ENCODE assay signal across 8 mouse cellular contexts in the genomic region with DNA sequence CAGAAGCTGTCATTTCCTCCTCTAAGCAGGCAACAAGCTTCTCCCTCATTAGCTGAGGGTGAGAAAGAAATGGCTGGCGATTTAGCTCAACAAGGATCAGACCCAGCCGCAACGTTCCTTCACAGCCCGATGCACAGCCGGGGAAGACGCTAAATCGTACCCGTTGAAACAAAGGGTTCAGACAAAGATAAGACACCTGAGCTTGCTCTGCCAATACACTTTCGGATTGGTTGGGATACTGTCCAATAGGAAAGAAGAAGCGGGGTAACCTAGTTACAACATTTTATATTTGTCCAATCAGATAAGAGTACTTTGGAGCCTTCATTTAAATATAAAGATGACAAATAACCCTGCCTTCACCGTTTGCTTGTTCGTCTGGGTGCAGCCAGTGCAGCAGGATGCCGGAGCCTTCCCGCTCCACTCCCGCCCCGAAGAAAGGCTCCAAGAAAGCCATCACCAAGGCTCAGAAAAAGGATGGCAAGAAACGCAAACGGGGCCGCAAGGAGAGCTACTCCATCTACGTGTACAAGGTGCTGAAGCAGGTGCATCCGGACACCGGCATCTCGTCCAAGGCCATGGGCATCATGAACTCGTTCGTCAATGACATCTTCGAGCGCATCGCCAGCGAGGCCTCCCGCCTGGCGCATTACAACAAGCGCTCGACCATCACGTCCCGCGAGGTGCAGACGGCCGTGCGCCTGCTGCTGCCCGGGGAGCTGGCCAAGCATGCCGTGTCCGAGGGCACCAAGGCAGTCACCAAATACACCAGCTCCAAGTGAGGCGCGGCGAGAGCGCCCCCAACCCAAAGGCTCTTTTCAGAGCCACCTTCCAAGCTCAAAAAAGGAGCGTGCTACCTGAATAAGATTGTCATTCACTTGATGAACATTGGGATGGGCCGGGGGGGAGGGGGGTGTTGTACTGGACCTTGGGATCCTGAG. TPM values are rescaled to one million over a fixed set of nuclear protein-coding genes. Genes with fewer than 3 reads are reported as not detected.
DNase-seq lines count a peak whose midpoint lies in the region; ATAC-seq and TF ChIP-seq lines count a peak whose summit lies in the region.

Gene Hist3h2ba, plus strand, starts transcription at position 379 of the 938 bp plus-strand sequence.

- no peak for TF ChIP-seq CTCF in intestine, postnatal 0 days (IDR thresholded peaks at IDR 0.05; ENCODE audit: low read depth)

- H3K9ac ChIP-seq in intestine, postnatal 0 days (ENCODE audit: low read depth, low read length): no peak within 1 kb of the TSS

- no peaks in the 10 kb centered on the region for H3K9me3 ChIP-seq in intestine, postnatal 0 days (ENCODE audit: control insufficient read depth)

- DNase-seq in adrenal gland, adult 18-20 months (ENCODE audit: low spot score in 2 of 2): peak; percentile 30 to 48
- peak; percentile 88 to 92 for DNase-seq in cerebellum, postnatal 25 days
- DNase-seq in frontal cortex, postnatal 14 days (ENCODE audit: low spot score in 2 of 2): peak; percentile 73 to 75
- DNase-seq in left cerebral cortex, postnatal 25 days (ENCODE audit: low spot score in 2 of 2): peak; percentile 82 to 96
- peak; percentile 86 for DNase-seq in mesoderm, embryonic 11.5 days (ENCODE audit: low read depth, low spot score)
- peak; percentile 59 for DNase-seq in skeletal muscle tissue, adult 2 months (ENCODE audit: low read depth, low spot score)
- no peak for DNase-seq in urinary bladder, postnatal 14 days (ENCODE audit: low spot score)

- H3K27me3 ChIP-seq in intestine, postnatal 0 days (replicated peaks; ENCODE audit: control insufficient read depth, insufficient read depth, low read length): 0 out of 2 replicates have a peak, but pooled peaks cover 3% of the 10 kb centered on the region

- intact Hi-C loops in left cerebral cortex, postnatal 25 days (cut with DNase I): no loop called here

- peak within 1 kb of the TSS; percentile 54 for H3K4me2 ChIP-seq in intestine, postnatal 0 days (replicated peaks; ENCODE audit: low read depth)

- H3K4me3 ChIP-seq in intestine, postnatal 0 days (ENCODE audit: low read depth, low read length): peak within 1 kb of the TSS; percentile 28

- no peak within 1 kb of the TSS; the same call in 1 of the 2 replicates for H3K27ac ChIP-seq in intestine, postnatal 0 days (ENCODE audit: low read depth, low read length)

- H3K36me3 ChIP-seq in intestine, postnatal 0 days (ENCODE audit: control insufficient read depth, insufficient read depth): no peaks in the 10 kb centered on the region

- H3K4me1 ChIP-seq in intestine, postnatal 0 days (replicated peaks; ENCODE audit: control insufficient read depth, insufficient read depth, low read length): no peaks in the 10 kb centered on the region

- peak; percentile 78 for ATAC-seq in intestine, postnatal 0 days

- WGBS in intestine, postnatal 0 days: under 1% methylated on average over 48 of the region's 48 CpGs

RNA-seq across cellular contexts. Expression of gene Hist3h2ba, which starts in this region (rescaled TPM):
- total RNA-seq in adrenal gland, adult 18-20 months (2021): 1 to 10 TPM; 5.8 to 6.0 TPM
- 6.9 and 7.8 TPM in 2 replicates for polyA plus RNA-seq in intestine, postnatal 0 days (2015; fragmentation: Nextera tagmentation; extraction: Ambion mirVana)
- total RNA-seq in left cerebral cortex, postnatal 25 days (2021): 100 to 1,000 TPM in 1 of 2 experiments, 10 to 100 TPM in 1; 90.4 to 111 TPM

Comparison
In these comparisons a context has a peak if more than half of its experiments do, and no peak if none do; other contexts are left out.
1. RNA of gene Hist3h2ba (total RNA-seq): 90.4 to 111 TPM in left cerebral cortex, postnatal 25 days; 5.8 to 6.0 TPM in adrenal gland, adult 18-20 months; every median in the first group is over 10 times any median in the second.